Mouse (Mus musculus) bone marrow, adult 2 months (tissue): ENCODE measurements around the gene Gm10188. TPM values are rescaled to one million over a fixed set of nuclear protein-coding genes. Genes with fewer than 3 reads are reported as not detected.

Source experiments
- H3K27ac ChIP-seq: fragments of 200-500 bp; 2 replicates; pipeline ENCODE4 v1.5.1; 2012; ENCODE audit warnings: low read depth, mild to moderate bottlenecking, control low read depth, inconsistent platforms, low read length; ENCODE audit not compliant: control insufficient read depth, poor library complexity, insufficient read depth
- H3K4me1 ChIP-seq: fragments of 200-500 bp; 2 replicates; pipeline ENCODE4 v1.6.1; 2011; ENCODE audit warnings: low read length; ENCODE audit not compliant: control insufficient read depth, insufficient read depth
- H3K4me3 ChIP-seq: fragments of 200-500 bp; replicated peaks from 2 replicates; pipeline ENCODE3; 2011; ENCODE audit warnings: mild to moderate bottlenecking, low read depth, low read length, control low read depth; ENCODE audit not compliant: control insufficient read depth
- CTCF ChIP-seq: fragments of 200-500 bp; IDR thresholded peaks from 2 replicates; pipeline ENCODE4 v1.5.1; 2011; ENCODE audit warnings: low read length, control low read depth; ENCODE audit not compliant: control insufficient read depth, insufficient read depth
- POLR2A ChIP-seq: fragments of 200-500 bp; IDR thresholded peaks from 2 replicates; pipeline ENCODE4 v1.6.1; 2011; ENCODE audit warnings: low read depth, mild to moderate bottlenecking, control low read depth, low read length, borderline replicate concordance; ENCODE audit not compliant: control insufficient read depth
- WGBS: fragments of 180-500 bp; shearing (Covaris S2); methylation state at CpG from one replicate; pipeline ENCODE4 v1.1.7; 2018; 5-methylcytosine and 5-hydroxymethylcytosine counted together
- polyA plus RNA-seq: library from polyadenylated mRNA; stranded (reverse); fragments of >200 nt; gene quantifications from 2 replicates; pipeline ENCODE4 v1.2.4, GENCODE M21; 2011; ENCODE audit warnings: low replicate concordance; ENCODE audit not compliant: missing spikeins, insufficient read depth, insufficient read length

Gene Gm10188
- polyA plus RNA-seq, 1 experiment: not detected

DNA sequence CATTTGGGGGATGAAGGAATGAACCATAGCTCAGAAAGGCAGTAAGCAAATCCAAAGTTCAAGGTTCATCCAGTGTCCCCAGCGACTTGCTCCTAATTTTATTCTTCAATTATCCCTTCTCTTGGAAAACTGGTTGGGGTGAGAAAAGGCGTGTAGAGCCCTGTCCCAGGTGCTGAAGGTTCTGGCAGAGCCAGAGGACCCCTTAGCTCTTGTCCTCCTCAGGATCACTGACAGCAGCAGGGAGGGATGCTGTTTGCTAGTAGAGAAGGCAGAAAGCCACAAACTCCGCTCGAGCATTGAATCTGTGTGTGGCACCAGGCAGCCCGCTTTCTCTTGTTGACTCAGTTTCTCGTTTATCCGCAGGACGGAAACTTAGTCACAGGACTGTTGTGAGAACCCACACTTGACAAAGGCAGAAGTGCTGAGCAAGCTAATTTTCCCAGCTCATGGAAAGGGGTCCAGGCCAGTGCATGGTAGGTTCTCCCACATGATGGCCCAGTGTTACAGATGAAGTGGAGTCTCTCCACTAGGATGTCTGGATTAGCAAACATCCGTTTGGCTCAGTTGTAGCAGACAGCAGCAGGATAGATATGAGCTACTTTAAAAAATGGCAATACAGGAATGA, 41.0 kb downstream of the Gm10188 start:
- no peak overlapping the region for H3K27ac ChIP-seq
- H3K4me3 ChIP-seq: no peak overlapping the region
- TF ChIP-seq CTCF: no peak
- TF ChIP-seq POLR2A: no peak
- H3K4me1 ChIP-seq: no peaks in the 10 kb centered on the region
- WGBS: 44% methylated on average over 9 of the region's 9 CpGs

DNA sequence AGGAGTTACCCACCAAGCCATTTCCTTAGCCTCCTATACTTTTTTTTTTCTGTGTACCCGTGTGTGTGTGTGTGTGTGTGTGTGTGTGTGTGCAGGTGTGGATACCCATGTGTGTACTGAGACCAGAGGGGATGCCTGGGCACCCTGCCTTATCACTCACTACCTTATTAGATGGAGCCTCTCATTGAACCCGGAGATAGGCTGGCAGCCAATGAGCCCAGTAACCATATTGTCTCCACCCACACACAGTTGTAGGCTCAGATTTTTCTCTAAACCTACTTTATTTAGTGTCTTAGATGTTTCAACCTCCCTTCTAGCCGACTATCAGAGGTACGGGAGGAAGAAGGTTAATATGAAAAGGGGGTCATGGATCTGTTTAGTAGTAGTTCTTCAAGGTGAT, 43.3 kb downstream of the Gm10188 start:
- Histone ChIP-seq H3K27ac (no peak overlapping the region), H3K4me1 (no peaks in the 10 kb centered on the region), H3K4me3 (no peak overlapping the region)
- TF ChIP-seq POLR2A: no peak
- TF ChIP-seq CTCF: no peak
- 71% methylated on average over 4 of the region's 4 CpGs for WGBS

Other genes starting within 250 kb of the Gm10188 start
- 73.2 and 91.1 TPM in 2 replicates for gene Elk4, start 222.2 kb downstream of the Gm10188 start, polyA plus RNA-seq
- not detected in 2 replicates for gene Mfsd4a, start 161.7 kb downstream of the Gm10188 start, polyA plus RNA-seq
- 1.3 and 3.8 TPM in 2 replicates for gene Cdk18, start 90.1 kb downstream of the Gm10188 start, polyA plus RNA-seq
- gene Lemd1, start 38.3 kb downstream of the Gm10188 start, polyA plus RNA-seq: not detected in 2 replicates
- gene AC124108.1, start 38.3 kb downstream of the Gm10188 start, polyA plus RNA-seq: not detected in 2 replicates
- not detected in 2 replicates for gene Klhdc8a, start 68.9 kb upstream of the Gm10188 start, polyA plus RNA-seq
- 5.2 and 16.4 TPM in 2 replicates for gene Nuak2, start 86.4 kb upstream of the Gm10188 start, polyA plus RNA-seq
- gene Tmcc2, start 161.5 kb upstream of the Gm10188 start, polyA plus RNA-seq: 246 and 316 TPM in 2 replicates
- 9.6 and 13.7 TPM in 2 replicates for gene Dstyk, start 187.8 kb upstream of the Gm10188 start, polyA plus RNA-seq
- 24.8 and 25.5 TPM in 2 replicates for gene Rbbp5, start 247.6 kb upstream of the Gm10188 start, polyA plus RNA-seq